Mouse (Mus musculus) embryonic fibroblast, embryonic 13.5 days (primary cell): ENCODE data around the gene Gm20388.
A peak's percentile ranks its signal among the peaks of the same experiment; 100 is the strongest.

Experiments
- CTCF ChIP-seq: IDR thresholded peaks from 2 replicates; pipeline ENCODE4 v1.5.1; 2011; ENCODE audit warnings: mild to moderate bottlenecking, control low read depth, low read length, moderate library complexity, borderline replicate concordance; ENCODE audit not compliant: insufficient read depth
- POLR2A ChIP-seq: IDR thresholded peaks from 2 replicates; pipeline ENCODE4 v1.6.1; 2011; ENCODE audit warnings: low read depth, mild to moderate bottlenecking, control low read depth, low read length, moderate library complexity

GRCm38 (mm10) chr8:123789970-123790369 lies 3879.3 kb downstream of the Gm20388 start:
- TF ChIP-seq CTCF = peak; percentile 61; the same call in 1 of the 2 replicates
- no peak for TF ChIP-seq POLR2A
